Mouse (Mus musculus) liver, embryonic 13.5 days (tissue): Measurements from ENCODE around the gene Zfp664. TPM values are rescaled to one million over a fixed set of nuclear protein-coding genes. Genes with fewer than 3 reads are reported as not detected.

ENCODE experiments used
- ATAC-seq: fragments of 200-750 bp; cut with Nextera tagmentation; 2 replicates; pipeline ENCODE4 v1.8.0; 2017; ENCODE audit warnings: low read depth, mild to moderate bottlenecking, moderate number of reproducible peaks, moderate library complexity
- DNase-seq: peaks from one replicate; pipeline ENCODE4 v3.0.0; 2022
- H3K27ac ChIP-seq: fragments of 300-500 bp; sonication (generic); 2 replicates; pipeline ENCODE4 v1.5.1; 2015; ENCODE audit warnings: moderate library complexity, mild to moderate bottlenecking, inconsistent platforms
- H3K27me3 ChIP-seq: fragments of 300-500 bp; sonication (generic); 2 replicates; pipeline ENCODE4 v1.6.1; 2015; ENCODE audit warnings: mild to moderate bottlenecking, inconsistent platforms
- H3K36me3 ChIP-seq: fragments of 300-500 bp; sonication (generic); 2 replicates; pipeline ENCODE4 v1.6.1; 2015; ENCODE audit warnings: mild to moderate bottlenecking, inconsistent platforms
- H3K4me1 ChIP-seq: fragments of 300-500 bp; sonication (generic); replicated peaks from 2 replicates; pipeline ENCODE4 v1.6.1; 2015; ENCODE audit warnings: inconsistent platforms
- H3K4me2 ChIP-seq: fragments of 300-500 bp; sonication (generic); 2 replicates; pipeline ENCODE4 v1.6.1; 2015; ENCODE audit warnings: inconsistent platforms, mild to moderate bottlenecking, moderate library complexity
- H3K4me3 ChIP-seq: fragments of 300-500 bp; sonication (generic); replicated peaks from 2 replicates; pipeline ENCODE4 v1.5.1; 2015; ENCODE audit warnings: mild to moderate bottlenecking, inconsistent platforms
- H3K9ac ChIP-seq: fragments of 300-500 bp; sonication (generic); 2 replicates; pipeline ENCODE4 v1.6.1; 2015; ENCODE audit warnings: mild to moderate bottlenecking, inconsistent platforms
- H3K9me3 ChIP-seq: fragments of 300-500 bp; sonication (generic); replicated peaks from 2 replicates; pipeline ENCODE4 v1.6.1; 2016; ENCODE audit warnings: inconsistent platforms
- WGBS: fragments of 180-500 bp; shearing (Covaris S2); methylation state at CpG from one replicate; pipeline ENCODE4 v1.1.7; 2015; ENCODE audit not compliant: insufficient replicate concordance; 5-methylcytosine and 5-hydroxymethylcytosine counted together
- polyA plus RNA-seq: library from polyadenylated mRNA; unstranded; fragments of >200 nt; fragmentation: Nextera tagmentation; extraction: Ambion mirVana; gene quantifications from 2 replicates; pipeline ENCODE4 v1.2.1, GENCODE M21; 2015

The Zfp664 gene
- polyA plus RNA-seq, 1 experiment from 2014 or later = 15.5 TPM

DNA sequence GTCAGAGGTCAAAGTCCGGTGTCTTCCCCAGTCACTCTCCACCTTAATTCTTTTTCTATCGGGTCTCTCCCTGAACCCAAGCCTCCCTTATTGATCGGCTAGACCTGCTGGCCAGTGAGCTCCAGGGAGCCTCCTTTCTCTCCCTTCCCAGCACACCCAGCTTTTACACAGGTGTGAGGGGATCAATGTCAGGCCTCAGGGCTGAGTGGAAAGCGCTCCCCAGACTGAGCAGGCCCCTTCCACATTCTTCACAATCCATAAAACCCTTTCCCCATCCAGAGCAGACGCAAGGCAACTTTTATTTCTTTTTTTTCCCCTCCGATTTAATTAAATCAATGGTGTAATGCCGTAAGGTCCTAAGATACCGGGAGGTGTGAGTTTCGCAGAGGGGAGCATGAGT, 68.1 kb downstream of the Zfp664 start:
- Histone ChIP-seq H3K9me3 (no peaks in the 10 kb centered on the region), H3K27me3 (no peaks in the 10 kb centered on the region), H3K4me2 (no peak overlapping the region), H3K36me3 (no peaks in the 10 kb centered on the region), H3K4me1 (no peaks in the 10 kb centered on the region), H3K27ac (no peak overlapping the region), H3K9ac (no peak overlapping the region), H3K4me3 (no peak overlapping the region)
- ATAC-seq = no peak
- WGBS = 74% methylated on average over 9 of the region's 9 CpGs
- DNase-seq = no peak

DNA sequence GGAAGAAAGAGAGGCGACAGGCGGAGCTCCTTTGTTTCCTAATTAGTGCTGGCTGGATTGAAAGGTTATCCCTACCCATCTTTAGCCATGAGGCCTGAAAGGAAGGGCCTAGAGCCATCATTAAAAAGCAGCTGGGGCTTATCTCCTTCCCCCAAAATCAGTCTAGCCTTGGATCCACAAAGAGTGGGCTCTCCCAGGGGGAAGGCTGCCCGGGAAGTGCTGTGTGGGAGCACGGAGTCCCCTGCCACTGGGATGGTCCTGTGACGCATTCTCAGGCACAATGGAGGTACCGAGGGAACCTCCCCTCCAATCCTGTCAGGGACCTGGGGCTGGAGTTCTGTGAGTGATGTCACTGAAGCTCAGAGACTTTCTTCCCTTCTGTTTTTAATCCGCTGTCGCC, 68.6 kb downstream of the Zfp664 start:
- Histone ChIP-seq H3K4me2 (no peak overlapping the region), H3K4me3 (no peak overlapping the region), H3K27ac (no peak overlapping the region), H3K27me3 (no peaks in the 10 kb centered on the region), H3K4me1 (no peaks in the 10 kb centered on the region), H3K36me3 (no peaks in the 10 kb centered on the region), H3K9ac (no peak overlapping the region), H3K9me3 (no peaks in the 10 kb centered on the region)
- no peak for ATAC-seq
- DNase-seq = no peak
- 64% methylated on average over 8 of the region's 8 CpGs for WGBS

DNA sequence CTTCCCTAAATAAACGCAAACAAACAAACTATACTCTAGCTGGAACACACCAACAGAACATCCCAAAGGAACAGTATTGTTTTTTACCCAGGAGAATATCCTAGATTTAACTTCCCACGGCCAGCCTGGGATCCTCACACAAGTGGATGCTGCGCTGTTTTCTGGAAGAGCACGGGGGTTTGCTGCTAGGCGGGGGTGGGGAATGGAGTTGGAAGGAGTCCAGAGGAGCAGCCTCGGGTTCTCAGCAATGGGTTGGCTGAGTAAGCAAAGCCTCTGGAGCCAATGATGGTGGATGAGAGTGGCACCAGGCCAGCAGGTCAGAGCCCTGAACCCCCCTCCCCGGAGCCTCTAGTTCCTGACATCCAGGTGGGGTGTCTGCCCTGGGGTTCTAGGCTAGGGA, 72.1 kb downstream of the Zfp664 start:
- WGBS = 76% methylated on average over 7 of the region's 7 CpGs
- Histone ChIP-seq H3K27me3 (no peaks in the 10 kb centered on the region), H3K27ac (no peak overlapping the region), H3K9me3 (no peaks in the 10 kb centered on the region), H3K4me3 (no peak overlapping the region), H3K4me2 (no peak overlapping the region), H3K36me3 (no peaks in the 10 kb centered on the region), H3K9ac (no peak overlapping the region), H3K4me1 (no peaks in the 10 kb centered on the region)
- DNase-seq = no peak
- no peak for ATAC-seq

DNA sequence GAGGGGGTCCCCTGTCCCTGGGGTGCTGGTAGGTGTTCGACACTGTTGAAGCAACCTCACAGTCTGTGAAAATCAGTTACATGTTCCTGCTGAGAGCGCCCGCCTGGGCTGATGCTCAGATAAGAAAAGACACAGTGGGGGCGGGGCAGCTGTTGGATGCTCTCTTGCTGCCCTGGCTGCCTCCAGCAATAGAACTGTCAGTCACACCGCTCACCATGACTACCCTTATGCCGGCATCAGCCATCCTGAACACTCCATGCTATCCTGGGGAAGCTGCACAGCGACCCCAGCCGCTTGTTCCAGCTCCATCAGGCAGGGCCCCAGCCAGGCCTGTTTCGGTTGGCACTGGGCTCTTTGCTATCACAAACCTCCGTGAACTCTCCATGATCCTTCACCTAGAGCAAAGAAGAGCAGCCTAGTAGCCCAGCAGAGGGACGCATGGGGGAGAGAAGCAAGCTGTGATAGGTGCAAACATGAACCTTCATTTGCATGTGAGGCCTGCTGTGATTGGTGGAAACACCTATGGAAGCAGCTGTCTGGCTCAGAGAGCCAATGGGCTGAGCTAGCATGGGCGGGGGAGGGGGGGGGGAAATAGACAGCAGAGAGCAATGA, 80.8 kb downstream of the Zfp664 start:
- Histone ChIP-seq H3K27me3 (no peaks in the 10 kb centered on the region), H3K27ac (no peak overlapping the region), H3K4me3 (no peak overlapping the region), H3K9ac (no peak overlapping the region), H3K9me3 (no peaks in the 10 kb centered on the region), H3K4me1 (no peaks in the 10 kb centered on the region), H3K36me3 (no peaks in the 10 kb centered on the region), H3K4me2 (no peak overlapping the region)
- ATAC-seq (no peak), DNase-seq (no peak)
- 65% methylated on average over 12 of the region's 12 CpGs for WGBS

DNA sequence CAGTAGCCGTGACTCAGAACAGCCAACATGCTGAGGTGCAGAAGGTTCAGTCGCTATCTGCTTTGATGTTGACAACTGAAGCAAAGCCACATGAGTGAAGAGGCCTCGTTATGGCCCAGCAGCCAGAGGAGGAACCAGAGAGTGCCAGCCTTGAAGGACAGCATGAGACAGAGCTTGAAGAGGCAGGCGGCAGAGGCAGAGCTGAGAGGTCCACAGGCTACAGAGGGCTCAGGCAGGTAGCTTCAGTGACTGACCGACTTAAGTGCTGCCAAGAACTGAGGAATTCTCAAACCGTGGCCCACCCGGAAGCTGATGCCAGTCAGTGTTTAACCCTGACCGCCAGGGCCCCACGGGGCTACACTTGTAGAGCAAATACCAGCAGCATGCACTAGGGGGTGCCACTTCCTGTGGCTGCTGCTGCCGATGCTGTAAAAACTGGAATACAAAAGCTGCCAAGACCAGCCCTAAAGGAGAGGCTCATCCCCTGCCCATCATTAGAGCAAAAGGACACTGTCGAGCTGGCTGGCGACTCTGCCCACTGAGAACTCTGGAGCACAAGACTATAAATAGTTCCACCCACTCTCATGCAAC, 81.4 kb downstream of the Zfp664 start:
- Histone ChIP-seq H3K27me3 (no peaks in the 10 kb centered on the region), H3K4me1 (no peaks in the 10 kb centered on the region), H3K9ac (no peak overlapping the region), H3K9me3 (no peaks in the 10 kb centered on the region), H3K4me3 (no peak overlapping the region), H3K27ac (no peak overlapping the region), H3K4me2 (no peak overlapping the region), H3K36me3 (no peaks in the 10 kb centered on the region)
- ATAC-seq = no peak
- no peak for DNase-seq
- 48% methylated on average over 12 of the region's 12 CpGs for WGBS

DNA sequence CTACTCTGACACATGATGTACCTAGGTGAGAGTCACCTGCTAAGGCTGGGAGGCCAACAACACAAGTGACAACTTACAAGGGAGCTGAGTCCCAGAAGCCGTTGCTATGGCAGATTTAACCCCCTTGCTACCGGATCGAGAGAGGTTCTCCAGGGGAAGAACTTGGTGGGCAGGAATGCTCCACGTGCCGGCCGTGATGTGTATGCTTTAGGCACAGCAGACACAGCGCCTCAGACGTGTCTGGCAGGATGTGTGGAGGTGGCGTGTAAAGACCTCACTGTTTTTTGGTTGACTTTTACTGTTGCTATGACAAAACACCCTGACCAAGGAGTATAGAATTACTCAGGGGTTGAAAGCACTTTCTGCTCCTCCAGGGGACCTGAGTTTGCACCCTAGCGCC, 81.9 kb downstream of the Zfp664 start:
- no peak overlapping the region for H3K9ac ChIP-seq
- H3K9me3 ChIP-seq = no peaks in the 10 kb centered on the region
- WGBS = 77% methylated on average over 10 of the region's 10 CpGs
- H3K27ac ChIP-seq = no peak overlapping the region
- no peaks in the 10 kb centered on the region for H3K4me1 ChIP-seq
- no peaks in the 10 kb centered on the region for H3K36me3 ChIP-seq
- H3K4me2 ChIP-seq = no peak overlapping the region
- no peaks in the 10 kb centered on the region for H3K27me3 ChIP-seq
- H3K4me3 ChIP-seq = no peak overlapping the region
- ATAC-seq (no peak), DNase-seq (no peak)

DNA sequence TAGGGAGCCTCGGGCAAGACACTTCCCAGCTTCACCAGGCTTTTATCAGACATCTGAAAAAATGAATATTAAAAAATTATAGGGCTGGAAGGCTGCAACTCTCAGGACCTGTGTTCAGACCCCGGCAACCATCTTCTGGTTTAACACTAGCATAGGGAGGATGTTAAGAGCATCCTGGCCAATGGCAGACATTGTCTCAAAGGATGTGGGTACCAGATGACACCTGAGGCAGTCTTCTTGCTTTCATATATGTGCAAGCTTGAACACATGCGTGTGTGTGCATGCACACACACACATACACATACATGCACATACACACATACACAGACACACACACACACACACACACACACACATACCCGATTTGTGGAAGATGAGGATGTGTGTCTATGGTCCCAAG, 82.6 kb downstream of the Zfp664 start:
- 62% methylated on average over 4 of the region's 4 CpGs for WGBS
- no peaks in the 10 kb centered on the region for H3K36me3 ChIP-seq
- no peak overlapping the region for H3K9ac ChIP-seq
- H3K27me3 ChIP-seq = no peaks in the 10 kb centered on the region
- DNase-seq = no peak
- no peak for ATAC-seq
- H3K9me3 ChIP-seq = no peaks in the 10 kb centered on the region
- no peaks in the 10 kb centered on the region for H3K4me1 ChIP-seq
- H3K4me3 ChIP-seq = no peak overlapping the region
- H3K27ac ChIP-seq = no peak overlapping the region
- no peak overlapping the region for H3K4me2 ChIP-seq

DNA sequence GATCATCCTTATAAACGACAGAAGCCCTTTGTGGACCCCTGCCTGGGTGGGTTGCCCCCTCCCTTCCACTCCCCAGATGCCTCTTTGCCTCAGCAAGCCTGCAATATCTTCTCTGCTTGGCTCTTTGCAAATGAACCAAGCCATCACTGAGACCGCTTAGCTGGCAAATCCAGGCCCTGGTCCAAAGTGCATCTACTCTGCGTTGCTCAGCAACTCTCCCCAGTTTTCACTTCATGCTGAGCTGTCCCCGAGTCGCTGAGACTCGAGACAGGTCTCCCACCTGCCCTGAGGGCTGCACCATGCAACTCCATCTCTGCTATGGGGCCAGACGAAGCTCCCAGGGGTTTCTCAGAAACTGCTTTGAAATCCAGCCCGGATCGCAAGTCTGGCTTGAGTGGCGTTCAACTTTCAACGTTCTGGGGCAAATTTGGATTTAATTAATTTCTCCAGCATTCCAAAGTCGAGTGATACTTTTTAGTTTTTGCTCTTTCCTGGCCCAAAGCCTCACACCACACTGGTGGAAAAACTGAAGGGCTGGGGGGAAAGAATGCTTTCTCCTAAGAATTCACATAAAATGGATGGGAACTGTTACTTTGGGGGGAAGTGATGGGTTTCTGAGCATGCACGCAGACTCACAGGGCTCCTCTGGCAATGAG, 88.3 kb downstream of the Zfp664 start:
- WGBS = 59% methylated on average over 13 of the region's 13 CpGs
- no peak for DNase-seq

DNA sequence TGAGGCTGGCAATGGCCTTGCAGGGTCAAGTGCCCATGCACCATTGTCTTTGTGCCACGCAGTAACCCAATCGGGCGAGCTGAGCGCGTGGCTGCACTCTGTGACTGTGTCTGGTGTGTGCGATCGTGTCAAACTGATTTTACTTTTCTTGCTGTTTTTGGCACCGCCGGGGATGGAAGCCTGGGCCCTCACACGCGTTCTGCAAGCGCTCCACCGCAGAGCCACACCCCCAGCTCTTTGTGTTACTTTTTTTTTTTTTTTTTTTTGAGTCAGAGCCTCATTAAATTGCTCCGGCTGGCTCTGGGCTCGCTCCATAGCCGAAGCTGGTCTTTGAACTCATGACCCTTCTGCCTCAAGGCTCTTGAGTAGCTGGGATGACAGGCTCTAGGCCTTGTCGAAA, 88.8 kb downstream of the Zfp664 start:
- no peak overlapping the region for H3K4me3 ChIP-seq
- no peaks in the 10 kb centered on the region for H3K27me3 ChIP-seq
- H3K9ac ChIP-seq = no peak overlapping the region
- H3K27ac ChIP-seq = no peak overlapping the region
- H3K9me3 ChIP-seq = no peaks in the 10 kb centered on the region
- DNase-seq = no peak
- ATAC-seq = no peak
- no peaks in the 10 kb centered on the region for H3K4me1 ChIP-seq
- 74% methylated on average over 17 of the region's 17 CpGs for WGBS
- no peak overlapping the region for H3K4me2 ChIP-seq
- no peaks in the 10 kb centered on the region for H3K36me3 ChIP-seq

More for the DNA sequence above, 88.3 kb downstream of the Zfp664 start:
- Histone ChIP-seq H3K9ac (no peak overlapping the region), H3K36me3 (no peaks in the 10 kb centered on the region), H3K9me3 (no peaks in the 10 kb centered on the region), H3K27me3 (no peaks in the 10 kb centered on the region), H3K4me1 (no peaks in the 10 kb centered on the region), H3K4me3 (no peak overlapping the region), H3K4me2 (no peak overlapping the region), H3K27ac (no peak overlapping the region)
- ATAC-seq = no peak

Other genes starting within 250 kb of the Zfp664 start
- 17.9 and 21.8 TPM in 2 replicates for gene Atp6v0a2, start 234.1 kb upstream of the Zfp664 start, polyA plus RNA-seq
- not detected in 2 replicates for gene Dnah10, start 137.6 kb upstream of the Zfp664 start, polyA plus RNA-seq
- 0.37 and 0.54 TPM in 2 replicates for gene Ccdc92, start 267 bp upstream of the Zfp664 start, polyA plus RNA-seq
- gene Rflna, start 140.5 kb downstream of the Zfp664 start, polyA plus RNA-seq = 0.27 and 0.32 TPM in 2 replicates